Mouse (Mus musculus) liver, adult 2 months (tissue): ENCODE results near the gene Cfd. TPM values are rescaled to one million over a fixed set of nuclear protein-coding genes. Genes with fewer than 3 reads are reported as not detected.

ENCODE experiments used
- DNase-seq: peaks from one replicate; pipeline ENCODE4 v3.0.0-alpha.2; 2011; ENCODE audit warnings: low read depth, low spot score; ENCODE audit errors: extremely low read depth
- H3K27ac ChIP-seq: fragments of 200-500 bp; replicated peaks from 2 replicates; pipeline ENCODE4 v1.5.1; 2012; ENCODE audit warnings: low read depth, mild to moderate bottlenecking, control low read depth, inconsistent platforms, low read length; ENCODE audit not compliant: insufficient read depth
- H3K27me3 ChIP-seq: fragments of 200-500 bp; 2 replicates; pipeline ENCODE4 v1.6.1; 2012; ENCODE audit warnings: mild to moderate bottlenecking, moderate library complexity, low read length, inconsistent platforms; ENCODE audit not compliant: control insufficient read depth, insufficient read depth
- H3K36me3 ChIP-seq: fragments of 200-500 bp; 2 replicates; pipeline ENCODE4 v1.6.1; 2012; ENCODE audit warnings: low read length, inconsistent platforms; ENCODE audit not compliant: control insufficient read depth, insufficient read depth
- H3K4me1 ChIP-seq: fragments of 200-500 bp; 2 replicates; pipeline ENCODE4 v1.6.1; 2011; ENCODE audit warnings: low read length; ENCODE audit not compliant: control insufficient read depth, insufficient read depth
- H3K4me3 ChIP-seq: fragments of 200-500 bp; 2 replicates; pipeline ENCODE4 v1.5.1; 2011; ENCODE audit warnings: low read depth, mild to moderate bottlenecking, control low read depth, low read length, moderate library complexity; ENCODE audit not compliant: insufficient read depth
- H3K79me2 ChIP-seq: fragments of 200-500 bp; 2 replicates; pipeline ENCODE4 v1.6.1; 2012; ENCODE audit warnings: inconsistent platforms, mild to moderate bottlenecking, low read length, moderate library complexity; ENCODE audit not compliant: control insufficient read depth, insufficient read depth
- H3K9ac ChIP-seq: fragments of 200-500 bp; 2 replicates; pipeline ENCODE4 v1.6.1; 2012; ENCODE audit warnings: low read depth, mild to moderate bottlenecking, control low read depth, inconsistent platforms, low read length
- CTCF ChIP-seq: fragments of 200-500 bp; IDR thresholded peaks from 2 replicates; pipeline ENCODE4 v1.5.1; 2011; ENCODE audit warnings: low read depth, low read length, control low read depth
- POLR2A ChIP-seq: fragments of 200-500 bp; IDR thresholded peaks from 2 replicates; pipeline ENCODE4 v1.6.1; 2011; ENCODE audit warnings: low read length, control low read depth; ENCODE audit not compliant: insufficient read depth; ENCODE audit errors: extremely low read depth
- WGBS: fragments of 180-500 bp; shearing (Covaris S2); methylation state at CpG from one replicate; pipeline ENCODE4 v1.1.7; 2018; 5-methylcytosine and 5-hydroxymethylcytosine counted together
- polyA plus RNA-seq: library from polyadenylated mRNA; depleted of rRNA; stranded (reverse); fragments of >200 nt; gene quantifications from 2 replicates; pipeline ENCODE4 v1.2.3, GENCODE M21; 2012
- total RNA-seq: library from RNA; depleted of rRNA; stranded (reverse); fragments of >200 nt; gene quantifications from 2 replicates; pipeline ENCODE4 v1.2.3, GENCODE M21; 2014

The Cfd gene
- total and polyA plus RNA-seq, 2 experiments: 0.37 to 5.7 TPM

GRCm38 (mm10) chr10:79916081-79916480 is 25.4 kb downstream of the Cfd start:
- no peak for DNase-seq
- Histone ChIP-seq H3K4me1 (peaks cover 4% of the 10 kb centered on the region), H3K27me3 (peaks cover 10% of the 10 kb centered on the region), H3K9ac (peak overlapping the region; percentile 87), H3K79me2 (peaks cover 7% of the 10 kb centered on the region; the same call in 1 of the 2 replicates), H3K27ac (no peak overlapping the region), H3K36me3 (no peaks in the 10 kb centered on the region), H3K4me3 (peak overlapping the region; percentile 73)
- TF ChIP-seq CTCF: no peak
- no peak for TF ChIP-seq POLR2A
- WGBS: 12% methylated on average over 8 of the region's 8 CpGs

- Histone ChIP-seq H3K4me3 (peak within 1 kb of the TSS; percentile 73), H3K4me1 (peaks cover 4% of the 10 kb centered on the region), H3K27ac (peak within 1 kb of the TSS; percentile 51), H3K27me3 (peaks cover 12% of the 10 kb centered on the region), H3K9ac (peak within 1 kb of the TSS; percentile 87), H3K79me2 (peaks cover 7% of the 10 kb centered on the region; the same call in 1 of the 2 replicates), H3K36me3 (no peaks in the 10 kb centered on the region)
- no peak for TF ChIP-seq CTCF
- peak; percentile 90 for TF ChIP-seq POLR2A
- DNase-seq: peak; percentile 45
- 2% methylated on average over 42 of the region's 42 CpGs for WGBS
Observed at GRCm38 (mm10) chr10:79916808-79917531, 26.3 kb downstream of the Cfd start, which contains the start of gene Kiss1r. TSS of gene Kiss1r (plus strand) at chr10:79916971.

GRCm38 (mm10) chr10:79917532-79918100 is 27.0 kb downstream of the Cfd start:
- DNase-seq: no peak
- 83% methylated on average over 5 of the region's 5 CpGs for WGBS
- Histone ChIP-seq H3K79me2 (peaks cover 7% of the 10 kb centered on the region; the same call in 1 of the 2 replicates), H3K9ac (no peak overlapping the region), H3K27ac (no peak overlapping the region), H3K4me1 (peaks cover 4% of the 10 kb centered on the region), H3K27me3 (peaks cover 12% of the 10 kb centered on the region), H3K4me3 (no peak overlapping the region), H3K36me3 (no peaks in the 10 kb centered on the region)
- no peak for TF ChIP-seq CTCF
- TF ChIP-seq POLR2A: no peak

- WGBS: 31% methylated on average over 35 of the region's 35 CpGs
- H3K4me3 ChIP-seq: peak overlapping the region; percentile 43; the same call in 1 of the 2 replicates
- H3K27ac ChIP-seq: no peak overlapping the region
- 0 out of 2 replicates have a peak overlapping the region, but pooled peaks have one; percentile 19 for H3K9ac ChIP-seq
- no peak for TF ChIP-seq POLR2A
- DNase-seq: no peak
- peaks cover 4% of the 10 kb centered on the region for H3K4me1 ChIP-seq
- H3K79me2 ChIP-seq: peaks cover 7% of the 10 kb centered on the region; the same call in 1 of the 2 replicates
- H3K27me3 ChIP-seq: peaks cover 12% of the 10 kb centered on the region
- no peaks in the 10 kb centered on the region for H3K36me3 ChIP-seq
Observed at GRCm38 (mm10) chr10:79918231-79919078, 27.8 kb downstream of the Cfd start.

GRCm38 (mm10) chr10:79919251-79919849 is 28.7 kb downstream of the Cfd start:
- Histone ChIP-seq H3K27ac (no peak overlapping the region), H3K79me2 (peaks cover 7% of the 10 kb centered on the region; the same call in 1 of the 2 replicates), H3K4me1 (peaks cover 4% of the 10 kb centered on the region), H3K9ac (no peak overlapping the region), H3K36me3 (no peaks in the 10 kb centered on the region), H3K27me3 (peaks cover 12% of the 10 kb centered on the region), H3K4me3 (no peak overlapping the region)
- TF ChIP-seq CTCF: no peak
- TF ChIP-seq POLR2A: no peak
- 16% methylated on average over 21 of the region's 21 CpGs for WGBS
- no peak for DNase-seq
